Mouse (Mus musculus) testis, adult 2 months (tissue): ENCODE results near the gene Cdc42se1.

ENCODE experiments used
- CTCF ChIP-seq: fragments of 200-500 bp; IDR thresholded peaks from 2 replicates; pipeline ENCODE4 v1.5.1; 2012; ENCODE audit warnings: low read depth, mild to moderate bottlenecking, inconsistent platforms, low read length, moderate library complexity; ENCODE audit not compliant: control insufficient read depth, insufficient read depth, insufficient replicate concordance
- POLR2A ChIP-seq: fragments of 200-500 bp; IDR thresholded peaks from 2 replicates; pipeline ENCODE4 v1.6.1; 2012; ENCODE audit warnings: low read depth, mild to moderate bottlenecking, inconsistent platforms, low read length, moderate library complexity; ENCODE audit not compliant: control insufficient read depth

DNA sequence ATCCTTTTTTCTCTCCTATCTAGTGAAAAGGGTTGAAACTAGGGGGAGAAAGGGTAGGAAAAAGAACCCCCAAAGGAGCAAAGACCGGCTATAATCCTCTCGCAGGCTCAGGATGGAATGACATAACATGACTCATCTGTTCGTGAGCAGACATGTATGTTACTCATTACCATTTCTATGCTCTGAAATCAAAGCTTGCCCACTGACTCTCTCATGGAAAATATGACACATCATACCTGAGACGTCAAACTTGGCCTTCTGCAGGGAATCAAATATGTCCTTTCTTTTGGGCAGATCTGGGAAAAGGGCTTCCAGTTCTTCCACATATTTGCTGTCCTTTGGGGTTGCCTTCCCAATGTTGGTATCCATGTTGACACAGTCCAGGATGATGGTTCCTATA lies 33.4 kb downstream of the Cdc42se1 start:
- TF ChIP-seq POLR2A, result no peak
- TF ChIP-seq CTCF, result no peak
